ENCODE assay signal across 14 mouse cellular contexts in genomic region chr10:8972789-8973551, GRCm38 (mm10).
DNase-seq lines count a peak whose midpoint lies in the region; ATAC-seq and TF ChIP-seq lines count a peak whose summit lies in the region.
"Had no signal": no experiment of that assay in that cellular context is flagged by ENCODE, and none has a peak within 500 bp of the region (broad histone marks: within the 10 kb centered on the region; RNA-seq: fewer than 3 reads in every experiment).

No protein-coding gene starts in this region.

- H3K36me3 ChIP-seq in kidney, embryonic 16.5 days (ENCODE audit: insufficient read depth, low read length): no peaks in the 10 kb centered on the region
- no peaks in the 10 kb centered on the region for H3K36me3 ChIP-seq in stomach, postnatal 0 days (ENCODE audit: control insufficient read depth, insufficient read depth, low read length)
- H3K36me3 ChIP-seq: hindbrain, embryonic 15.5 days; midbrain, embryonic 10.5 days had no signal

- no peak for TF ChIP-seq EP300 in stomach, postnatal 0 days (optimal IDR thresholded peaks at IDR 0.05)

- H3K4me1 ChIP-seq in kidney, embryonic 16.5 days (ENCODE audit: insufficient read depth, low read length): peaks cover 11% of the 10 kb centered on the region
- H3K4me1 ChIP-seq in stomach, postnatal 0 days (replicated peaks; ENCODE audit: control insufficient read depth, insufficient read depth): no peaks in the 10 kb centered on the region

- H3K9me3 ChIP-seq in kidney, embryonic 16.5 days (ENCODE audit: low read length): no peaks in the 10 kb centered on the region
- no peaks in the 10 kb centered on the region for H3K9me3 ChIP-seq in stomach, postnatal 0 days (ENCODE audit: control insufficient read depth, low read length)
- H3K9me3 ChIP-seq: hindbrain, embryonic 15.5 days; midbrain, embryonic 10.5 days had no signal

- H3K4me3 ChIP-seq in kidney, embryonic 16.5 days (ENCODE audit: low read length): no peak overlapping the region
- no peak overlapping the region for H3K4me3 ChIP-seq in stomach, postnatal 0 days (ENCODE audit: low read depth, low read length)
- H3K4me3 ChIP-seq: hindbrain, embryonic 15.5 days; midbrain, embryonic 10.5 days had no signal

- H3K27ac ChIP-seq in kidney, embryonic 16.5 days (ENCODE audit: low read length): no peak overlapping the region
- no peak overlapping the region for H3K27ac ChIP-seq in stomach, postnatal 0 days (replicated peaks)
- H3K27ac ChIP-seq: hindbrain, embryonic 15.5 days; midbrain, embryonic 10.5 days had no signal

- 60% methylated on average over 8 of the region's 8 CpGs for WGBS in kidney, embryonic 16.5 days
- 48% methylated on average over 8 of the region's 8 CpGs for whole genome bisulfite sequencing in stomach, postnatal 0 days

- no peaks in the 10 kb centered on the region for H3K27me3 ChIP-seq in kidney, embryonic 16.5 days (ENCODE audit: insufficient read depth, low read length)
- H3K27me3 ChIP-seq in stomach, postnatal 0 days (ENCODE audit: control insufficient read depth, insufficient read depth, low read length): no peaks in the 10 kb centered on the region
- H3K27me3 ChIP-seq: hindbrain, embryonic 15.5 days had no signal

- no peak overlapping the region for H3K4me2 ChIP-seq in kidney, embryonic 16.5 days (replicated peaks; ENCODE audit: low read depth, low read length)
- no peak overlapping the region for H3K4me2 ChIP-seq in stomach, postnatal 0 days (replicated peaks; ENCODE audit: low read depth)
- H3K4me2 ChIP-seq: hindbrain, embryonic 15.5 days had no signal

- intact Hi-C loops in gastrocnemius, postnatal 14 days (cut with DNase I; ENCODE audit: low total_unique reads): loop anchor here (5.0 kb wide), 1 partner anchor 181 kb away; no protein-coding TSS in a partner anchor

- no peak overlapping the region for H3K9ac ChIP-seq in kidney, embryonic 16.5 days (replicated peaks; ENCODE audit: low read length)
- no peak overlapping the region for H3K9ac ChIP-seq in stomach, postnatal 0 days (ENCODE audit: low read length)
- H3K9ac ChIP-seq: hindbrain, embryonic 15.5 days had no signal

- TF ChIP-seq CTCF in stomach, postnatal 0 days (IDR thresholded peaks at IDR 0.05; ENCODE audit: low read depth): no peak

- DNase-seq in gastrocnemius, postnatal 14 days: peak; percentile 26
- DNase-seq in gastrocnemius, postnatal 10 days: no peak
- DNase-seq in kidney, postnatal 10 days: peak; percentile 27
- DNase-seq in urinary bladder, postnatal 14 days (ENCODE audit: low spot score): peak; percentile 29
- no peak for DNase-seq in urinary bladder, adult 18-20 months (ENCODE audit: low spot score in 2 of 2)
- no peak for DNase-seq in stomach, postnatal 0 days (ENCODE audit: low spot score)
- DNase-seq: cerebellum, postnatal 14 days; kidney, postnatal 25 days; lung, adult 2 months; thymus, postnatal 25 days had no signal

- ATAC-seq in kidney, embryonic 16.5 days (ENCODE audit: low FRiP score, low TSS enrichment): no peak
- peak; percentile 38; the same call in 1 of the 2 replicates for ATAC-seq in stomach, postnatal 0 days (ENCODE audit: low FRiP score, low TSS enrichment)
- no peak for ATAC-seq in erythroid progenitor cell, adult 5-6 weeks (replicated peaks; ENCODE audit: low FRiP score, poor library complexity, severe bottlenecking)

Comparison
In these comparisons a context has a peak if more than half of its experiments do, and no peak if none do; other contexts are left out.
1. DNase-seq: peak in gastrocnemius, postnatal 14 days (single experiment), kidney, postnatal 10 days (single experiment) and urinary bladder, postnatal 14 days (single experiment); none in gastrocnemius, postnatal 10 days (single experiment), urinary bladder, adult 18-20 months (0 of 2) and stomach, postnatal 0 days (single experiment).